Mouse (Mus musculus) bone marrow macrophage, adult 2 months (primary cell): ENCODE results near the gene 4933428G20Rik. TPM values are rescaled to one million over a fixed set of nuclear protein-coding genes. Genes with fewer than 3 reads are reported as not detected.

Experiments
- H3K27ac ChIP-seq: 2 replicates; pipeline ENCODE4 v1.5.1; 2012; ENCODE audit warnings: low read depth, low read length; ENCODE audit not compliant: insufficient read depth
- H3K4me1 ChIP-seq: 2 replicates; pipeline ENCODE4 v1.6.1; 2012; ENCODE audit warnings: low read length; ENCODE audit not compliant: control insufficient read depth, insufficient read depth
- H3K4me3 ChIP-seq: 2 replicates; pipeline ENCODE4 v1.5.1; 2012; ENCODE audit warnings: mild to moderate bottlenecking, low read length, moderate library complexity; ENCODE audit not compliant: insufficient read depth
- CTCF ChIP-seq: IDR thresholded peaks from 2 replicates; pipeline ENCODE4 v1.5.1; 2012; ENCODE audit warnings: low read depth, mild to moderate bottlenecking, low read length, moderate library complexity
- POLR2A ChIP-seq: IDR thresholded peaks from 2 replicates; pipeline ENCODE4 v1.6.1; 2012; ENCODE audit warnings: mild to moderate bottlenecking, low read depth, low read length, borderline replicate concordance
- polyA plus RNA-seq: library from polyadenylated mRNA; stranded (reverse); fragments of >200 nt; gene quantifications from 2 replicates; pipeline ENCODE4 v1.2.4, GENCODE M21; 2012; ENCODE audit not compliant: missing spikeins, insufficient read depth, insufficient read length

The 4933428G20Rik gene
- polyA plus RNA-seq, 1 experiment: not detected

DNA sequence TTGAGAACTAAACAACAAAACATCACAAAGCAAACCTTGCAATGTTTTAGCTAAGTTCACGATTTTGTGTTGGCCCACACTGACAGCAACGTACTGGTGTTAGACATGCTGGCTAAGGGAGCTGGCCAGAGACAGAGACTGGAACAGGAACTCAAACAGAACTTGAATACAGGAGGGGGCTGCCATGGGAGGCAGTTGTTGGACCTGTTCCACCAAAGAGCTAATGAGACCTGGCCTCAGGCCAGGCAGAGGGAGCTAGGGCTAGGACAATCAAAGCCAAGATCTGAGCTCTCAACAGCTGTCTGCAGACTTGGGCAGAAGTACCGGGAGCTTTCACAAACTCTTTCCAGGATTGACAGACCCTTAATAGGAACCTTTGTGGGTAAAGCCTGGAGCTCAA lies 40.5 kb upstream of the 4933428G20Rik start:
- Histone ChIP-seq H3K4me3 (no peak overlapping the region), H3K27ac (no peak overlapping the region), H3K4me1 (no peaks in the 10 kb centered on the region)
- TF ChIP-seq POLR2A (no peak), CTCF (no peak)

DNA sequence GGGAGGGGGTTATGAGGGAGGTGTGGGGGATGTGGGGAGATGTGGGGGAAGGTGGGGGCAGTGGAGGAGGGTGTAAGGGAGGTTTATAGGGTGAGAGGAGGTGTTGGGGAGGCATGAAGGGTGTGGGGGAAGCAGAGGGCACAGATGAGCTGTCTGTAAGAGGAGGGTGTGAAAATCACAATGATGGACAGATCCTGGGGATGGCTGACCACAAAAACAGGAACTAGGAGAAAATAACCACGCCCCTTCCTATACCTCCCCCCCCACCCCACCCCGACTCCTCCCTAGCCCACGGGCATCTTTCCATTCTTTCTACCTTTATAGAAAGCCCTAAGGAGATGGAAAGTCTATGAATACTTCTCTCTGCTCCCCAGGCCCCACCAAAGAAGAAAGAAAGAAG lies 40.0 kb upstream of the 4933428G20Rik start:
- Histone ChIP-seq H3K27ac (no peak overlapping the region), H3K4me1 (no peaks in the 10 kb centered on the region), H3K4me3 (no peak overlapping the region)
- TF ChIP-seq CTCF: no peak
- no peak for TF ChIP-seq POLR2A

DNA sequence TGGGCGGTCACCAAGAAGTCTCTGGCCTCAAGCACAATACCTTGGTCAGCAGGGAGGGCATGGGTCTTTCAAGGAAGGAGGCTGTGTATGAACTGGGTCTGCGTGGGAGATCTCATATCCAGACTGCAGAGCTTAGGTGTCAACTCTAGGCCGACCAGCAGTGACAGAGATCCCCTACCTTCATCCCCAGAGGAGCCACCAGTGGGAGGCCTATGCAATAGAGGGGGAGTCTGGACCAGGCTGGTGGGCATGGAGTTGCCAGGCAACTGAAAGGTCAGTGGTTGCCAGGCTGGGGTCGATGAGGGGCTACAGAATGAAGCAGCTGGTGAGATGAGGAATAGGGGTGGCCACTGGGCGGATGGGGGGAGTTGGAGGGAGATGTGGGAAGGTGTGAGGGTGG lies 39.5 kb upstream of the 4933428G20Rik start:
- Histone ChIP-seq H3K4me3 (no peak overlapping the region), H3K27ac (no peak overlapping the region), H3K4me1 (no peaks in the 10 kb centered on the region)
- TF ChIP-seq CTCF (no peak), POLR2A (no peak)

DNA sequence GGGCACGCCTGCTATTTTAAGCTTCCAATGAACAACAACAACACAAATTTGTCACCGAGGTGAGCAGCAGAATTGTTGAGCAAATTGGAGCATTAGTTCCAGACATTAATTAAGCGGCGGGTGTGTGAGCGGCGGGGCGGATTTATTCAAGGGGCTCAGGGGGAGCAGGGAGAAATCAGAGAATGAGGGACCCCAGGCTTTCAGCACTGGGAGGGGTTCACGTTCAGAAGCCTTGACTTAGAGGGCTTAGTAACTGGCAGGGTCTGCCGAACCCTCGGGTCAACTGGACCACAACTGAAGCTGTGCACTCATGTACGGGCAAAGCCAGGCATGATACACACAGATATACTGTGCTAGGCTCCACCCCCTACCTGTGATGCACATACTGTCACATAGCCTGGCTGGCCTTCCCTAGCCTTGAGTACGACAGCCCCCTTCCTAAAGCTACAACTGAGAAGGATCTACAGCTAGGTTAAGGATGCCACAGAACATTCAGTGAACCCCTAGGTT lies 37.5 kb upstream of the 4933428G20Rik start:
- no peak for TF ChIP-seq POLR2A
- TF ChIP-seq CTCF: no peak
- Histone ChIP-seq H3K4me1 (no peaks in the 10 kb centered on the region), H3K27ac (no peak overlapping the region)

DNA sequence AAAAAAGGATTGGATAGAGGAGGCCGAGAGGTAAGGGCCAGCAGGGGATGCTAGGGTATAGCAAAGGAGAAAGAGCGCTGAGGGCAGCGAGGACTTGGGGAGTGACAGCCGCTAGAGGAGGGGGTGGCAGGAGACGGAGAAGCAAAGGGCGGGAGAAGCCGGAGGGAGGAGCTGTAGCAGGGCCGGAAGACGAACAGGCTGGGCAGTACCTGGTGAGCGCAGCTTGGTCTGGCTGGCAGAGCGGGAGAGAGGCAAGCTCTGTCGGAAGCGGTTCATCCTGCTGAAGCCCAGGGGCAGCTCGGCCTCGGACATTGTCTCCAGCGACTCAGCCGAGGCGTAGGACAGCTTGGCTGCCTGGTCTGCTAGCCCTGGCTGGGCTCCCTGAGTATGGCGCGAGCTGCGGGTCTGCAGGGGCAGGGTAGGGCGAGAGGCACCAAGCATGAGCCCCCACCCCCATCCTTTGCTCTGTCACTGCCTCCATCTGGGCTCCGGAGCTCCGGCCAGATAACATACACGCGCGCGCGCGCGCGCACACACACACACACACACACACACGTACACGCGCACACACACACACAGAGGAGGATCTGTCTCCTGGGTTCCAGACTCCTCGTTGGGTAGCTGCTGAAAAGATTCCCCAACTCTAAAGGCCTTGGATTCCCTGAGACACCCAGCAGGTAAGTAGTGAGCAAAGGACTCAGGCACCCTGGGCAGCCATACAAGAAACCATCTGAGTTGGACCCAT lies 36.9 kb upstream of the 4933428G20Rik start:
- TF ChIP-seq POLR2A (no peak), CTCF (no peak)
- no peaks in the 10 kb centered on the region for H3K4me1 ChIP-seq
- H3K27ac ChIP-seq: no peak overlapping the region
- H3K4me3 ChIP-seq: no peak overlapping the region

More for the DNA sequence above, 37.5 kb upstream of the 4933428G20Rik start:
- no peak overlapping the region for H3K4me3 ChIP-seq

DNA sequence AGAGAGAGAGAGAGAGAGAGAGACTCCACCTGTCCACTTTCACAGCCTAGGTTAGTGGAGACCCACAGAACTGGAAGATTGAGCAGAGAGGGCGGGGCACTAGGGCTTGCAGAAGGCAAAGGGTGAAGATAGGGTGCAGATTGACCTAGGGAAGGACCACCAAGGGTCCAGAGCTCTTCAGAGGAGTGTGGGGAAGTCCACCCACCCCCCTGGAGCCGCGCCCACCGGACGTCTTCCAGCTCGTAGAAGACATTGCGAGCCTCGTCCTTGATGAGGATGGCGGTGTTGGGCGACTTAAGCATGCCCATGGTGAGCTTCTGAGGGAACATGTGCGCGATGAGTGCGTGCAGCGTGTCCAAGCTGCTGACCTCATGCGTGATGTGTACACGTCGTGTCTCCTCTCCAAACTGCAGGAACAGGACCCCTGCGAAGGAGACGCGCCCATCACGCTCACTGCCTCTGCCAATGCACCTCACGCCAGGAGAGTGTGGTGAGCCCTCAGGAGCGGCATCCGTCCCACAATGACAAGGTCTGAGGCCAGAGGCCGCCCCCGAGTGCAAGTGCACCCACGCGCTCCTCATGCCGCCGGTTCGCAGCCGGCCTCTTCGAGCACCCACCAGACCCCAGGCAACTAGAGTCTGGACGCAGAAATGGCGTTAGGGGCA lies 36.1 kb upstream of the 4933428G20Rik start:
- H3K4me3 ChIP-seq: no peak overlapping the region
- TF ChIP-seq POLR2A (no peak), CTCF (no peak)
- H3K27ac ChIP-seq: no peak overlapping the region
- H3K4me1 ChIP-seq: no peaks in the 10 kb centered on the region

DNA sequence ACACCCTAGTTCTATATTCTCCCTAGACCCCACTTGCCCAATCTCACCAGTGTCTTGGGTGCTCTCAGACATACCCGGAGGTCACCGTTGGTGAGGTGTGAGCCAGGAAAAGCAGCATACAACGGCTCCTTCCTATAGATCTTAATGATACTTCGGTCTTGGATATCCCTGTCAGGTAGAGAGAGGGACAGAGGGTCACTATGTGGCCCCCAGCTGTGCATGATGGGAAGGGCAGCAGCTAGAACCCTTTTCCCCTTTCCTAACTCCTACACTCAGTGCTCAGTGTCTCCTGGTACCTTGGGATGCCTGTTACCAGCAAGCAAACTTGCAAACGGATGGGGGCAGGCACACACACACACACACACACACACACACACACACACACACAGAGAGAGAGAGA lies 35.5 kb upstream of the 4933428G20Rik start:
- Histone ChIP-seq H3K4me3 (no peak overlapping the region), H3K4me1 (no peaks in the 10 kb centered on the region), H3K27ac (no peak overlapping the region)
- no peak for TF ChIP-seq POLR2A
- TF ChIP-seq CTCF: no peak

DNA sequence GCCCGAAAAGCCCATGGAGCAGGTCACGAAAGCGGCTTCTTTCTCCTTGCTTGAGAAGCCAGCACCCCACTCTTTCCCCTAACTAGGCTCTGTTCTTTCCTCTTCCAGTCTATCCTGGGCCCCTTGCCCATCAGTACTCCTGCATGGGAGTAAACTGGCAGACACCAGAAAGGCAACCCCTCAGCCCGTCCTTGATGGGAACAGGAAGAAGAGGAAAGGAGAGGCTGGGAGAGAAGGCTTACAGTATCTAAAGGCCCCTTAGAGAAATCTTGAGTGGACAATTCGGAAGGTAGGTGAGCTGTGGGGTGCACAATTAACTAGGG lies 35.1 kb upstream of the 4933428G20Rik start:
- no peak overlapping the region for H3K27ac ChIP-seq
- H3K4me3 ChIP-seq: no peak overlapping the region
- no peak for TF ChIP-seq POLR2A
- no peak for TF ChIP-seq CTCF
- H3K4me1 ChIP-seq: no peaks in the 10 kb centered on the region

DNA sequence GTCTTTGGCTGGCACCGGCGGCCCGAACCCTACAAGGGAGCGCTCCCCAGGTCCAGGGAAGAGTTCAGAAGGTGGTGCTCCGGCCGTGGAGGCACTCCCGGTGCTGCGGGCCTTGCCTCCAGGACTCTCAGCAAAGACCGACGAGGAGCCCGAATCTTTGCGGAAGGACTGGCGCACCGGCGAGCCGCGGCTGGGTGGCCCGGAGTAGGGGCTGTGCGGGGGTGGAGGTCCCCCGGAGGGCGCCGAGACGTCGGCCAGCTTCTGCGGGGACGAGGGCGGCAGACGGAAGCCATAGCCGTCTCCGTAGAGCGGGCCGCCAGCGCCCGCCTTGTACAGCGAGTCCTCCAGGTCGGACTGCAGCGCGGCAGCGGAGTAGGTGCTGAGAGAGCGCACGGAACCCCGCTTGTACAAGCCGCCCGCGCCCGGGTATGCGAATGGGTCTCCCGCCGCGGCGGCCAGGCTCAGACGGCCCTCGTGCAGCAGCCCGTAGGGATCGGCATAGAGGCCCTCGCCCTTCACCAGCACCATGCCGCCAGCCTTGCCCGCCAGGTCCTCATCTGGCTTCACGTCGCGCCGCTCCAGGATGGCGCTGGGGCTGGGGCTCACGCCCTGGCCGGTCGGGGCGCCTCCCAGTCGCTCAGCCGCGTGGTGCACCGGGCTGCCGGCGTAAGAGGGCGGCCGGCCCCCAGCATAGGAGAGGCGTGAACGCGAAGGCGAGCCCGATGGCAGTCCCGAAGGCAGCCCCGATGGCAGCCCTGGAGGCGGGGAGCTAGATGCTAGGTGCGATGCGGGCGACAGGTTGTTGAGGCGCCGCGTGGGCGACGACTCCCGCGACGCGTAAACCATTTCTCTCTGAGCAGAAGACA lies 34.5 kb upstream of the 4933428G20Rik start:
- Histone ChIP-seq H3K4me1 (no peaks in the 10 kb centered on the region), H3K27ac (no peak overlapping the region), H3K4me3 (no peak overlapping the region)
- TF ChIP-seq POLR2A: no peak
- no peak for TF ChIP-seq CTCF

DNA sequence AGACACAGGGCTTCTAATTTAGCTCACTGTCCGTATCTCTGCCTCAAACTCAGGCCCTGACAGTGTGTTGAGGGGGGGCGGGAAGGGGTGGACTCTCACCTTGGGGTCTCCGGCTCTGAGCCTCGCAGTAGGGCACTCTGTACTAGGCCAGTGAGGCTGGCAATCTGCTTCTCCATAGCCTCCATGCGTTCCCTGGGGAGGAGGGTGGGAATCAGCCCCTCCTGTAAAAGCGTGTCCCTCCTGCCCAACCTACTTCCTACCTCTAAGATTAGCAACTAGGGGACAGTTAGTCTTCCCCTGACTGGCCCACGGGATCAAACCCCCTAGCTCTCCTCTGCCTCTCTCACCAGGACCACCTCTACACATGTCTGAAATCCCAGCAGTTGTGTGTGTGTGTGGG lies 33.5 kb upstream of the 4933428G20Rik start:
- no peak overlapping the region for H3K27ac ChIP-seq
- no peaks in the 10 kb centered on the region for H3K4me1 ChIP-seq
- TF ChIP-seq CTCF (no peak), POLR2A (no peak)
- H3K4me3 ChIP-seq: no peak overlapping the region
